Mouse (Mus musculus) naive thymus-derived CD4-positive, alpha-beta T cell, adult 2 months (primary cell): ENCODE data around the gene Zc2hc1c.

Experiments
- DNase-seq: peaks from one replicate; pipeline ENCODE4 v3.0.0-alpha.2; 2011; ENCODE audit warnings: low read depth

Zc2hc1c gene

DNA sequence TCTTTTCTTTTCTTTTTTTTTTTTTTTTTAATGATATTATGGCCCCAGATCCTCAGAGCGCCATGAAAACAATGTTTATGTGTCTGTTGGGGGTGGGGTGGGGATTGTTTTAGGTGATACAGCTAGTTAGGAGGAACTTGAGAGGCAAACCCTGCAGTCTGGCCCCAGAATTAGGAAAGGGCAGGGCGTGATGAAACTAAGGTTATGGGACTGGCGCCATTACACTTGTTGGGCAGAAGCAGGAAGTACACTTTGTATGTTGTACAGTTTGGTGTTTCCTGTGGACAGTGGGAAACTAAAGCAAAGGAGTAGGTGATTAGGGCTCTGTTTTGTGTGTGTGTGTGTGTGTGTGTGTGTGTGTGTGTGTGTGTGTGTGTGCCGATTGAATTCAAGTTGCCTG lies 51.6 kb downstream of the Zc2hc1c start:
- DNase-seq, result peak; percentile 53

DNA sequence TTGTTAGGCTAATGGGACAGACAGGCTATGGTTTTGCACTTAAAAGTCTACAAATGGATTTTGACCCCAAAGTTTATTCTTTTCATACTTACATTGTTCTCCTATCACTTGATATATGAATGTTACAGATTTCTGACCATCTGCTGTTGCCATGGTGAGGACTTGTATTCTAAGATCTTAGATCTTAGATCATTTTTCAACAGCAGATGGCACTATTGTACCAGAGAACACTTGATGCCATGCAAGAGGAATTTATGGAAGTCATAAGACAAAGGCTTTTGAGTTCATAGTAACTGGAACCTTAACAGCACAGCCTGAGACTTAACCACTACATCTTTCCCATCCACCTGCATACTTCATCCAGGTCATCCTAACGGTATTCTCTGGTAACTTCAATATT lies 52.7 kb downstream of the Zc2hc1c start:
- DNase-seq, result peak; percentile 89

DNA sequence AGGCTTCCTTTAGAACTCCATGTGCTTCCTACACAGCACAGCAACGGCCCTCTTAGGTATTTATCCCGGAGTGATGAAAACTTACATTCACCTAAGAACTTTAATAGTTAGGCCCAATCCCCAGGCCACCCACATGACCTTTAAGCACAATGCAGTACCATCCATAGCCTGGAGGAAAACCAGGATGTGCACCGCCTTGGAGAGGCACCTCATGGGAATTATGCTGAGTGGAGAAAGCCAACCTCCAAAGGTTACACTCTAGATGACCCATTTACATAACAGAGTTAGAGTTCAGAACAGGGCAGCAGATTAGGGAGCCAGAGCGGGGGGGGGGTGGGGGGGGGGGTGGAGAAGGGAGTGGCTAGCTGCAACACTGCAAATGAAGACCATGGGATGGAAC lies 53.9 kb downstream of the Zc2hc1c start:
- no peak for DNase-seq

DNA sequence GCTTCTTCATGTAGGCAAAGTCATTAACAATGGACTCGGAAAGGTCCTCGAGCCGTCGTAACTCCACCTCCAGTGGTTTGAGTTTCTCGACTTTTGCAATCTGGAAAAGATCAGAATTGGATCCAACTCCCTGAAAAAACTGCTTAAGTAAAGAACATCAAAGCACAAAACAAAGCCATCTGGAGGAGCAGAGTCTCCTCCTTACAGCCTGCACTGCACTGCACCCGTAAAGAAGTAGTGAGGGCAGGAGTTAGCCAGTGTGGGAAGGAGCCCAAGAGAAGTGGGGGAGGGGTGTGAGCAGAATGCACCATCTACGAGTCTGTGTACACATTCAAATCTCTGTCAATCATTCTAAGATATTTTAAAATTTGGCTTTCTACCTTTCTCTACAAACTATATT lies 55.9 kb downstream of the Zc2hc1c start:
- DNase-seq, result no peak

DNA sequence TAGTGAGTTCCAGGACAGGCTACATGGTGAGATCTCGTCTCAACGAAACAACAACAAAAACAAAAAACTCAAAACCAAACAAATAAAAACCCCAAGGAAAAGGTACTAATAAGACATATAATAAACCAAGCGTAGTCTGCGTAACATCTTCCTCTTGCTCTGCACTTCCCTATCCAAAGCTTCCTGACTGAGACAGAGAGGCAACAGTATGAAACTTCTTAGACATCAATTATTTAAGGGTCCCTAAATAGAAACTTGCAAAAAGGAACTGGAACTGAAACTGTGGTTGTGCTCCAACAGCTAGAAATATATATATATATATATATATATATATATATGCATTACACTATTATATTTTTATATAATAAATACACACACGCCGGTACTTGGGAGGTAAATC lies 57.2 kb downstream of the Zc2hc1c start:
- no peak for DNase-seq

DNA sequence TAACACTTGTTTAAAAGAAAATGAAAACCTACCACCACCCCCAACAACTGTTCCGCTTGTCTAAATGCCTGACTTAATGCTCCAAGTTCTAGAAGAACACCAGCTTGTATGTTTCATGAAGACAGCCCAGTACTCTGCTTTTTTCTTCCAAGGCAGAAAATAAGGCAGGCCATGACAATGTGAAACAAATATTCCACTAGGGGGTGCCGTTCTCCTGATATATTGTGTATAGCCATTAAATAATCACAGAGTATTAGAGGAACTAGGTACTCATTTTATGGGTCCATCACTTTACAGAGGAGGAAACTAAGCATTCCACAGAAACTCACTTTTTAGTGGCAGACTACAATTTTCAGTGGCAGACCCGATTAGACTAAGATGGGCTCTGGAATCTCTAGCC lies 58.0 kb downstream of the Zc2hc1c start:
- DNase-seq, result peak; percentile 86

DNA sequence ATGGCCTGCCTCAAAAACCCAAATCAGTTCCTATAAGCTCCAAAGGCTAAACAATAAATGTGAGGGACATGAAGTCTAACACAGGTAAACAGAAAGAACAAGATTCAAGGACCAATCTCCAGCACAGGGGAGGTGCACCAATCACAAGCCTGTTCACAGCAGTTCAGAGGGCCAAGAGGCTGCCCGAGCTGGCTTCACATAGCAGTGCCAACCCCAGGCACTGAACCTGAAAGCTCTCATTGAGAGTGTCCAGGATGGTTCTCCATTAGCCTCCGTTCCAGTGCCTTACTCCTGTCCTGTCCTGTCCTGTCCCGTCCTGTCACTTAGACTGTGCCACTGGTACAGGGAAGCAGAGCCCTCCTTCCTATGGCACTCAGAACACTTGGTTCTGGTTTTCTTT lies 58.8 kb downstream of the Zc2hc1c start:
- DNase-seq, result no peak

DNA sequence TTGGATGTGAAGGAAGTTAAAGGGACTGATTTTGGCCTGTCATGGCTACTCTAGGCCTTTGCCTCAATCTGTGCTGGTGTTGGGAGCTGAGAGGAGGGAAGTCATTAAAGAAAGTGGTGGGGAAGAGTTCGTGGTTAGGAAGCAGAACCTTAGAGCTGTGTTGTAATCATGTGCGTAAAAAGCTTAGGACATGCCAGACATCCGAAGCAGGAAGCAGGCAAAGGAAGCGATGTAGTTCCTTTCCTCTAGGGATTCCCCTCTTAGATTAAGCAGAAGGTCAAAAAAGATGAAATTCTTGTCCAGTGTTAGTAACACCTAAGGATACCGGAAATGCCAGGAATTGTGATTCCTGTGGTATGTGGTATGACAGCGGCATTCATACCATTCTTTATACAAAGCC lies 59.9 kb downstream of the Zc2hc1c start:
- DNase-seq, result no peak
